23 mouse cellular contexts compared by ENCODE assay signal in the genomic region with DNA sequence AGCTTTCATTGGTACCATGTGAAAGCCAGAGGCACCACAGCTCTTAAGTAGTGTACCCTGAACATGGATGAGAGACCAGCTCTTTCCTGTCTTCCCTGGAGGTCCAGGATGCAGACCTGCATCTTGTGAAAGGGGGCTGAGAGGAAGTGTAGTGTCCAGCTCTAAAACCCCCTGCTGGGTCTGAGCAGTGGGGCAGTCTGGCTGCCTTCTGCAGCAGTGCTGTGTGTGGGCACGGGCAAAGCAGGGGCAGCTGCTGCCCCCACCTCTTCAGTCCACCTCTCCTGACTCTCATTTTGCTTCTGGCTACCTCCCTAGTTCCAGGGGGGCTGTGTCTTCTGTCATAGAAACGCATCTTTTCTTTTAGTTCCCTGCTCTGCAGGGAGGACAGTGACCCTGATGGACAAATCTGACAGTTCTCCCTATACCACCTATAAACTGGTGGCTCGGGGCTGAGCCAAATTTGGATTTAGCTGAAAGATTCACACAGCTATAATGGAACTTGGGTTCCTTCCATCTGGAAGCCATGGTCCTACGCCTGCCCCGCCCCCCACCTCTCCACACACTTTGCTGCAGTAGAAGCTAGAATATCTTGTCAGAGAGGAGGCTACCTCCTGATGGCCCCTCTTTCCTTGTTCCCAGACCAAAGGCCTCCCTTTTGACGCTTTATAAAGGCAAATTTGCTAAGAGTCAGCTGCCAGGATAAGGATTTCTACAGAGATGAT.
A peak's percentile ranks its signal among the peaks of the same experiment; 100 is the strongest.
DNase-seq lines count a peak whose midpoint lies in the region; ATAC-seq lines count a peak whose summit lies in the region.
"Had no signal": no experiment of that assay in that cellular context is flagged by ENCODE, and none has a peak within 500 bp of the region (broad histone marks: within the 10 kb centered on the region; RNA-seq: fewer than 3 reads in every experiment).

No protein-coding gene starts in this region.

- H3K36me3 ChIP-seq in midbrain, embryonic 10.5 days: no peaks in the 10 kb centered on the region
- H3K36me3 ChIP-seq in midbrain, embryonic 15.5 days (replicated peaks): no peaks in the 10 kb centered on the region
- H3K36me3 ChIP-seq: embryonic facial prominence, embryonic 13.5 days; forebrain, embryonic 12.5 days; forebrain, embryonic 15.5 days; hindbrain, embryonic 15.5 days; intestine, embryonic 15.5 days had no signal

- DNase-seq in cerebellum, postnatal 10 days: peak; percentile 80 to 82
- no peak for DNase-seq in cerebellum, adult 11 months
- no peak for DNase-seq in frontal cortex, postnatal 14 days (ENCODE audit: low spot score in 2 of 2)
- DNase-seq in left cerebral cortex, postnatal 14 days (ENCODE audit: low spot score in 2 of 2): peak; percentile 15 to 33
- no peak for DNase-seq in left cerebral cortex, adult 11 months (ENCODE audit: low spot score)
- DNase-seq in midbrain, embryonic 10.5 days (ENCODE audit: low spot score): no peak
- DNase-seq: adrenal gland, adult 8-10 months; adrenal gland, postnatal 25 days; cerebellum, adult 2 months; cerebellum, adult 9-11 months; gastrocnemius, postnatal 14 days; heart, adult 11 months had no signal

- intact Hi-C loops in left cerebral cortex, postnatal 14 days (cut with DNase I): no loop called here

- H3K9ac ChIP-seq in midbrain, embryonic 15.5 days: no peak overlapping the region
- H3K9ac ChIP-seq: embryonic facial prominence, embryonic 13.5 days; forebrain, embryonic 12.5 days; forebrain, embryonic 15.5 days; hindbrain, embryonic 15.5 days; intestine, embryonic 15.5 days had no signal

- ATAC-seq in frontal cortex, adult (ENCODE audit: low TSS enrichment): peak; percentile 55
- no peak for ATAC-seq in midbrain, embryonic 15.5 days (replicated peaks)
- ATAC-seq: activated CD4-positive, CD25-positive, alpha-beta regulatory T cell, adult 4 months; forebrain, embryonic 15.5 days; intestine, embryonic 15.5 days had no signal

- peaks cover 23% of the 10 kb centered on the region for H3K4me1 ChIP-seq in midbrain, embryonic 10.5 days
- H3K4me1 ChIP-seq in midbrain, embryonic 15.5 days: no peaks in the 10 kb centered on the region
- H3K4me1 ChIP-seq: forebrain, embryonic 15.5 days; hindbrain, embryonic 15.5 days; intestine, embryonic 15.5 days had no signal

- 0 out of 2 replicates have a peak overlapping the region, but pooled peaks have one; percentile 17 for H3K27ac ChIP-seq in midbrain, embryonic 10.5 days (replicated peaks)
- no peak overlapping the region for H3K27ac ChIP-seq in midbrain, embryonic 15.5 days
- H3K27ac ChIP-seq: embryonic facial prominence, embryonic 13.5 days; forebrain, embryonic 12.5 days; forebrain, embryonic 15.5 days; gastrocnemius, adult 2 months; hindbrain, embryonic 15.5 days; intestine, embryonic 15.5 days had no signal

- no peak overlapping the region for H3K4me2 ChIP-seq in midbrain, embryonic 15.5 days
- H3K4me2 ChIP-seq: embryonic facial prominence, embryonic 13.5 days; forebrain, embryonic 12.5 days; forebrain, embryonic 15.5 days; heart, embryonic 11.5 days; hindbrain, embryonic 15.5 days; intestine, embryonic 15.5 days had no signal

- 70% methylated on average over 6 of the region's 6 CpGs for WGBS in midbrain, embryonic 10.5 days
- WGBS in midbrain, embryonic 15.5 days: 61% methylated on average over 6 of the region's 6 CpGs

- no peaks in the 10 kb centered on the region for H3K9me3 ChIP-seq in midbrain, embryonic 10.5 days (replicated peaks)
- no peaks in the 10 kb centered on the region for H3K9me3 ChIP-seq in midbrain, embryonic 15.5 days
- H3K9me3 ChIP-seq: embryonic facial prominence, embryonic 13.5 days; forebrain, embryonic 12.5 days; forebrain, embryonic 15.5 days; hindbrain, embryonic 15.5 days; intestine, embryonic 15.5 days had no signal

- no peak overlapping the region for H3K4me3 ChIP-seq in midbrain, embryonic 10.5 days
- no peak overlapping the region for H3K4me3 ChIP-seq in midbrain, embryonic 15.5 days
- H3K4me3 ChIP-seq: embryonic facial prominence, embryonic 13.5 days; erythroblast, embryonic 14.5 days; forebrain, embryonic 12.5 days; forebrain, embryonic 15.5 days; gastrocnemius, adult 2 months; hindbrain, embryonic 15.5 days; intestine, embryonic 15.5 days had no signal

- peaks cover 62% of the 10 kb centered on the region for H3K27me3 ChIP-seq in midbrain, embryonic 10.5 days (ENCODE audit: low read depth, poor library complexity, severe bottlenecking)
- peaks cover 17% of the 10 kb centered on the region; the same call in 1 of the 2 replicates for H3K27me3 ChIP-seq in midbrain, embryonic 15.5 days (replicated peaks)

Comparison
In these comparisons a context has a peak if more than half of its experiments do, and no peak if none do; other contexts are left out.
1. DNase-seq: peak in cerebellum, postnatal 10 days (2 of 2) and left cerebral cortex, postnatal 14 days (2 of 2); none in cerebellum, adult 11 months (single experiment), frontal cortex, postnatal 14 days (0 of 2), left cerebral cortex, adult 11 months (single experiment) and midbrain, embryonic 10.5 days (single experiment).